ENCODE assay signal across 16 mouse cellular contexts in genomic region chr15:8738156-8738555, GRCm38 (mm10). TPM values are rescaled to one million over a fixed set of nuclear protein-coding genes. Genes with fewer than 3 reads are reported as not detected.
DNase-seq lines count a peak whose midpoint lies in the region; ATAC-seq and TF ChIP-seq lines count a peak whose summit lies in the region.
"Had no signal": no experiment of that assay in that cellular context is flagged by ENCODE, and none has a peak within 500 bp of the region (broad histone marks: within the 10 kb centered on the region; RNA-seq: fewer than 3 reads in every experiment).

No protein-coding gene starts in this region.

- H3ac ChIP-seq in C2C12 (ENCODE audit: control insufficient read depth, insufficient read length, low read depth), result no peak overlapping the region

- 48% methylated on average over 5 of the region's 5 CpGs for WGBS in forebrain, postnatal 0 days
- 89% methylated on average over 5 of the region's 5 CpGs for WGBS in forebrain, embryonic 11.5 days
- 78% methylated on average over 5 of the region's 5 CpGs for WGBS in heart, embryonic 10.5 days

- no peaks in the 10 kb centered on the region for H3K36me3 ChIP-seq in forebrain, postnatal 0 days (ENCODE audit: insufficient read depth)
- no peaks in the 10 kb centered on the region for H3K36me3 ChIP-seq in forebrain, embryonic 11.5 days (ENCODE audit: control insufficient read depth, insufficient read depth, low read length)
- H3K36me3 ChIP-seq in C2C12 (ENCODE audit: control insufficient read depth, insufficient read depth), result no peaks in the 10 kb centered on the region
- no peaks in the 10 kb centered on the region for H3K36me3 ChIP-seq in heart, embryonic 10.5 days

- no peaks in the 10 kb centered on the region for H3K27me3 ChIP-seq in forebrain, postnatal 0 days (ENCODE audit: insufficient read depth, low read length)
- no peaks in the 10 kb centered on the region for H3K27me3 ChIP-seq in forebrain, embryonic 11.5 days (ENCODE audit: control insufficient read depth, insufficient read depth, low read length)
- H3K27me3 ChIP-seq in C2C12 (ENCODE audit: control insufficient read depth, insufficient read depth, insufficient read length), result no peaks in the 10 kb centered on the region
- no peaks in the 10 kb centered on the region for H3K27me3 ChIP-seq in heart, embryonic 10.5 days (ENCODE audit: insufficient read depth, poor library complexity, severe bottlenecking)

- no peaks in the 10 kb centered on the region for H3K79me3 ChIP-seq in C2C12 (ENCODE audit: low read depth)

- H3K79me2 ChIP-seq in C2C12 (ENCODE audit: control insufficient read depth, insufficient read depth), result no peaks in the 10 kb centered on the region

- no peak overlapping the region for H3K4me2 ChIP-seq in forebrain, postnatal 0 days (ENCODE audit: low read depth)
- H3K4me2 ChIP-seq in forebrain, embryonic 11.5 days (ENCODE audit: low read depth, low read length, severe bottlenecking), result no peak overlapping the region

- H3K4me3 ChIP-seq in forebrain, postnatal 0 days (ENCODE audit: low read depth, low read length), result no peak overlapping the region
- no peak overlapping the region for H3K4me3 ChIP-seq in forebrain, embryonic 11.5 days (ENCODE audit: low read depth, low read length)
- no peak overlapping the region for H3K4me3 ChIP-seq in C2C12 (ENCODE audit: insufficient read depth, poor library complexity, severe bottlenecking)
- no peak overlapping the region for H3K4me3 ChIP-seq in heart, embryonic 10.5 days
- H3K4me3 ChIP-seq: heart, adult 2 months had no signal

- TF ChIP-seq CTCF in forebrain, postnatal 0 days (IDR thresholded peaks at IDR 0.05; ENCODE audit: low read depth), result no peak
- no peak for TF ChIP-seq CTCF in C2C12 (IDR thresholded peaks at IDR 0.05; ENCODE audit: control insufficient read depth, insufficient read depth, insufficient read length)

- peak; percentile 40 for DNase-seq in forebrain, postnatal 0 days
- no peak for DNase-seq in forebrain, embryonic 11.5 days (ENCODE audit: low spot score)
- DNase-seq in cerebellum, adult 11 months, result peak; percentile 12
- peak; percentile 25 to 53 for DNase-seq in cerebellum, postnatal 25 days
- DNase-seq in heart, embryonic 10.5 days (ENCODE audit: low spot score), result no peak
- no peak for DNase-seq in adrenal gland, postnatal 14 days
- DNase-seq: adrenal gland, adult 2 months; B cell, adult 2 months; heart, adult 2 months; liver; lung, adult 18-20 months; lung, postnatal 4 days; midbrain, embryonic 14.5 days; right cerebral cortex, postnatal 14 days; thymus, postnatal 36 days had no signal

- H3K9ac ChIP-seq in forebrain, postnatal 0 days, result no peak overlapping the region
- no peak overlapping the region for H3K9ac ChIP-seq in forebrain, embryonic 11.5 days (ENCODE audit: low read length)

- H3K9me3 ChIP-seq in forebrain, postnatal 0 days (ENCODE audit: low read length), result no peaks in the 10 kb centered on the region
- no peaks in the 10 kb centered on the region; the same call in 1 of the 2 replicates for H3K9me3 ChIP-seq in forebrain, embryonic 11.5 days (ENCODE audit: control insufficient read depth, low read length)
- no peaks in the 10 kb centered on the region for H3K9me3 ChIP-seq in heart, embryonic 10.5 days

- H3K27ac ChIP-seq in forebrain, postnatal 0 days (ENCODE audit: low read depth, low read length), result no peak overlapping the region
- no peak overlapping the region for H3K27ac ChIP-seq in forebrain, embryonic 11.5 days (ENCODE audit: low read depth, low read length)
- no peak overlapping the region for H3K27ac ChIP-seq in heart, embryonic 10.5 days
- H3K27ac ChIP-seq: heart, adult 2 months had no signal

- peak; percentile 79 for ATAC-seq in forebrain, postnatal 0 days
- ATAC-seq in forebrain, embryonic 11.5 days (replicated peaks; ENCODE audit: low FRiP score), result no peak

- no peaks in the 10 kb centered on the region for H3K4me1 ChIP-seq in forebrain, postnatal 0 days (ENCODE audit: insufficient read depth)
- peaks cover 6% of the 10 kb centered on the region for H3K4me1 ChIP-seq in forebrain, embryonic 11.5 days (replicated peaks; ENCODE audit: control insufficient read depth, insufficient read depth, low read length)
- H3K4me1 ChIP-seq in heart, embryonic 10.5 days, result no peaks in the 10 kb centered on the region; the same call in 1 of the 2 replicates

TF ChIP-seq in C2C12, 6 proteins besides CTCF, POLR2A, EP300 and RAD21:
- peak; percentile 35 for TF ChIP-seq USF1 (IDR thresholded peaks at IDR 0.05; ENCODE audit: low read depth)
- TF ChIP-seq MAX (IDR thresholded peaks at IDR 0.05), result no peak

RNA-seq across cellular contexts. Expression of gene Slc1a3, which starts 27.6 kb away (rescaled TPM):
- 210 and 234 TPM in 2 replicates for total RNA-seq in forebrain, postnatal 0 days (2014; rRNA removed)
- polyA plus RNA-seq in forebrain, postnatal 0 days (2015; fragmentation: Nextera tagmentation; extraction: Ambion mirVana), result 147 and 192 TPM in 2 replicates
- 48.7 and 49.3 TPM in 2 replicates for polyA plus RNA-seq in forebrain, embryonic 11.5 days (2014; fragmentation: Nextera tagmentation; extraction: Ambion mirVana)
- 3.8 TPM for polyA plus RNA-seq in C2C12 (2012; fragmentation: generic; extraction: Trizol)
- polyA plus RNA-seq in heart, embryonic 10.5 days (2016; fragmentation: Nextera tagmentation; extraction: Ambion mirVana), result 26.2 and 33.4 TPM in 2 replicates
- 12.3 and 16.9 TPM in 2 replicates for total RNA-seq in adrenal gland, postnatal 14 days (2021)

Comparison
In these comparisons a context has a peak if more than half of its experiments do, and no peak if none do; other contexts are left out.
1. DNase-seq: peak in forebrain, postnatal 0 days (single experiment), cerebellum, adult 11 months (single experiment) and cerebellum, postnatal 25 days (2 of 2); none in forebrain, embryonic 11.5 days (single experiment), heart, embryonic 10.5 days (single experiment) and adrenal gland, postnatal 14 days (single experiment).